Mouse (Mus musculus): ENCODE results near the gene Rgs10. TPM values are rescaled to one million over a fixed set of nuclear protein-coding genes. Genes with fewer than 3 reads are reported as not detected.

The Rgs10 gene
- polyA plus RNA-seq, 1 experiment, result 9.0 TPM

DNA sequence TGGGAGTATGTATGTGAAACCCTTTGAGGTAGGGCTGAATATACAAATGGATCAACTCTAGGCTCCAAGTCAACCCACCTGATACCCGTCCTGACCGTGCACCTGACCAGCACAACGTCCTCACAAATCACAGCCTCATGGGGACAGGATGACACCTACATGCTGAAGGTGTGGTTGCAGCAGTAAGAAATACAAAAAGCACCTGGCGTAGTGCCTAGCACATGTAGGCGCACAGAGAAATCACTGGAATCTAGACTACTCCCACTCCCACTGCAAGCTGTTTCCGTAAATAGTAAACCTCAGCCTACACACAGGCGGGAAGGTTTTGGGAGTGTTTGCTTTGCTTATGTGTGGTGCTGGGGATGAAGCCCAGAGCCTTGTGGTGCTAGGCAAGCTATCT is 3.1 kb upstream of the Rgs10 start:
- WGBS, result 71% methylated on average over 7 of the region's 7 CpGs
- H3K27ac ChIP-seq (ENCODE audit: insufficient read depth, low read depth, low read length), result no peak overlapping the region

DNA sequence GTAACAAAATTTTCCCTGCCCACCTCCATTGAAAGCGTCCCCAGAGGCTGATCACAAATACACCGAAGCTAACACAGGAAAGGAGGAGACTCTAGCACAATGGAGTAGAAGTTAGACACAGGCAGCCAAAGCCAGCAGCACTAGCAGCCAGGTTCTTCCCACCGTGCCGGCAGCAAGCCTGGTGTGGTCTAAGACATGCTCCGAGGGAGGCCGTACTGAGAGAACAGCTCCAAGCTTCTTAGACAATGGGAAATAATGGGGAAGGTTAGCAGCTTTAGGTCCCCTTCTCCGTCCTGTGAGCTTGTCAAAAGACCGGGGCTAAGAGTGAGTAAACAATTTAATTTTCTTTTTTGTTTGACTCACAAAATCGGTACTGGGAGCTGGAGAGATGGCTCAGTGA is 1.1 kb upstream of the Rgs10 start:
- H3K4me1 ChIP-seq (ENCODE audit: control insufficient read depth, insufficient read depth, insufficient read length, low read length), result no peaks in the 10 kb centered on the region
- WGBS, result 39% methylated on average over 9 of the region's 9 CpGs
- TF ChIP-seq CTCF (IDR thresholded peaks at IDR 0.05; ENCODE audit: extremely low read depth, insufficient read length, insufficient replicate concordance, low read depth, low read length) (no peak), POLR2A (IDR thresholded peaks at IDR 0.05; ENCODE audit: low read depth, low read length) (no peak)
- H3K27me3 ChIP-seq (ENCODE audit: control insufficient read depth, insufficient read depth, low read length), result peaks cover 28% of the 10 kb centered on the region
- no peaks in the 10 kb centered on the region for H3K36me3 ChIP-seq (ENCODE audit: control insufficient read depth, insufficient read depth, low read length)
- no peak overlapping the region for H3K4me3 ChIP-seq (ENCODE audit: low read depth, low read length)
- H3K27ac ChIP-seq (ENCODE audit: insufficient read depth, low read depth, low read length), result no peak overlapping the region

More for the DNA sequence above, 3.1 kb upstream of the Rgs10 start:
- H3K36me3 ChIP-seq (ENCODE audit: control insufficient read depth, insufficient read depth, low read length), result no peaks in the 10 kb centered on the region
- H3K27me3 ChIP-seq (ENCODE audit: control insufficient read depth, insufficient read depth, low read length), result peaks cover 26% of the 10 kb centered on the region
- H3K4me1 ChIP-seq (ENCODE audit: control insufficient read depth, insufficient read depth, insufficient read length, low read length), result no peaks in the 10 kb centered on the region
- H3K4me3 ChIP-seq (ENCODE audit: low read depth, low read length), result no peak overlapping the region
- no peak for TF ChIP-seq CTCF (IDR thresholded peaks at IDR 0.05; ENCODE audit: extremely low read depth, insufficient read length, insufficient replicate concordance, low read depth, low read length)
- TF ChIP-seq POLR2A (IDR thresholded peaks at IDR 0.05; ENCODE audit: low read depth, low read length), result no peak

DNA sequence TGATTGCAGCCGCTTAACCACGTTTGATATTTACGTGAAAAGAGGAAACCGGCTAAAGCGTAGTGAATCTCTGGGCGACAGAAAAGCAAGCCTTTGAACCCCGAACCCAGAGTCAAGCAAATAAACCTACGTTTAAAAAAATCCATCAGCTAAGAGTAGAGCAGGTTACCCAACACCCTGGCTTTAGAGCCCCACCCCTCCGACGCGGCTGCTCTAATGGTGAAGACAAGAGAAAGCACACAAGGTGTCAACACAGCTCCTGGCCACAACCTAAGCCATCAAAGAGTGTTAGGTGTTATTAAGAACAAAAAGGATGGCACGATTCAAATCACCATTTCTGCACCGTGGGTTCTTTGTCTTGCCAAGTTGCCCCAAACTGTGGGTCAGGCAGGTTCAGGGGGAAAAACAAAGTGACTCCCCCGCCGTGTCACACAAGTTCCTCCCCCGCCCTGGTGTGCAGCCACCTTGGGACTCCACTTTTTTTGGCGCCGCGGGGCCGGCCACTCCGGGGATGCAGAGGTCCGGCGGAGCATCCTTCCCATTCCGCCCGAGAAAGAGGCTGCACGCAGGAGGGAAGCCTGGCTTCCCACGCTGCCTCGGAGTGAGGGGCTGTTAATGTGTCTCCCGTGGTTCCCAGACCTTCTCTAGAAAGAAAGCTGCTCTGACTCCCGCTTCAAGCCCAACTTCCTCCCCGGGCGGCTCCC is 1.2 kb downstream of the Rgs10 start:
- Histone ChIP-seq H3K36me3 (ENCODE audit: control insufficient read depth, insufficient read depth, low read length) (no peaks in the 10 kb centered on the region), H3K4me1 (ENCODE audit: control insufficient read depth, insufficient read depth, insufficient read length, low read length) (no peaks in the 10 kb centered on the region), H3K4me3 (ENCODE audit: low read depth, low read length) (peak overlapping the region; percentile 79), H3K27me3 (ENCODE audit: control insufficient read depth, insufficient read depth, low read length) (peaks cover 28% of the 10 kb centered on the region), H3K27ac (ENCODE audit: insufficient read depth, low read depth, low read length) (no peak overlapping the region)
- 3% methylated on average over 32 of the region's 32 CpGs for WGBS
- TF ChIP-seq POLR2A (IDR thresholded peaks at IDR 0.05; ENCODE audit: low read depth, low read length) (no peak), CTCF (IDR thresholded peaks at IDR 0.05; ENCODE audit: extremely low read depth, insufficient read length, insufficient replicate concordance, low read depth, low read length) (no peak)

DNA sequence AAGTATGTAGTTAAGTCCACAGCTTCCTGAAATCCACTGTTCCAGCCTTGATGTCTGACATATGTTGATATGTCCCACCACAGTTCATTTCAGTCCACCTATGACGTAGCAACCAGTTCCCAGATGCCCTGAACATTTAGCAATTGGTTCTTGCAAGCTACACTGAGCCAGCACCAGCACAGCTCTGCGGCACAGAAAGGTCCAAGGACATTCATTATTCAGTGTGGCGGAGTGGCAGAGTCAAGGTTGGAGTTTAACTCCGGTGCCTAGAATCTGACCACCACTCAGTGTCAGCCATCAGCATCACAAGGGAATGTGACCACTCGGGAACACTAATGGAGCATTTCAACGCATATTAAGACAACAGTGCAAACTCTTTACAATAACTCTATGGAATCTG is 1.9 kb downstream of the Rgs10 start:
- no peak overlapping the region for H3K4me3 ChIP-seq (ENCODE audit: low read depth, low read length)
- TF ChIP-seq POLR2A (IDR thresholded peaks at IDR 0.05; ENCODE audit: low read depth, low read length), result no peak
- no peak for TF ChIP-seq CTCF (IDR thresholded peaks at IDR 0.05; ENCODE audit: extremely low read depth, insufficient read length, insufficient replicate concordance, low read depth, low read length)
- WGBS, result 60% methylated on average over 6 of the region's 6 CpGs
- no peak overlapping the region for H3K27ac ChIP-seq (ENCODE audit: insufficient read depth, low read depth, low read length)
- no peaks in the 10 kb centered on the region for H3K36me3 ChIP-seq (ENCODE audit: control insufficient read depth, insufficient read depth, low read length)
- peaks cover 28% of the 10 kb centered on the region for H3K27me3 ChIP-seq (ENCODE audit: control insufficient read depth, insufficient read depth, low read length)
- H3K4me1 ChIP-seq (ENCODE audit: control insufficient read depth, insufficient read depth, insufficient read length, low read length), result no peaks in the 10 kb centered on the region

DNA sequence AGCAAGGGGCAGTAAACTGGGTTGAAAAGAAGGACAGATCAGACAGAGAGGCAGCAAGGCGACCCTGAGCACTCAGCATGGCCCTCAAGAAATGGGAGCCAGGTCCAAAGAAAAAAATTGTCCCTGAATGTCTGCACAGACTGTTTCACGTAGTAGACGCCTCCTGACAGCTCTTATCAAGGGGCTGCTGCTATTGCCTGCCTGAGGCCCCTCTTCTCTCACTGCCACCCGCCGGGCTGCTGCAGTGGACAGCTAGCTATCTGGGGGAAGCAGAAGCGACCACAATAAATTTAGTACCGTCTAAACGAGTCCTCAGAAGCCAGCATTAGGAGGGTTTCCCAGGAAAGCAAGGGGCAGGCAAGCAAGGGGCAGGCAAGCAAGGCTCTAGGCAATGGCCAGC is 4.1 kb downstream of the Rgs10 start:
- H3K36me3 ChIP-seq (ENCODE audit: control insufficient read depth, insufficient read depth, low read length), result no peaks in the 10 kb centered on the region
- peaks cover 22% of the 10 kb centered on the region for H3K27me3 ChIP-seq (ENCODE audit: control insufficient read depth, insufficient read depth, low read length)
- no peak overlapping the region for H3K4me3 ChIP-seq (ENCODE audit: low read depth, low read length)
- H3K4me1 ChIP-seq (ENCODE audit: control insufficient read depth, insufficient read depth, insufficient read length, low read length), result no peaks in the 10 kb centered on the region
- WGBS, result 33% methylated on average over 8 of the region's 8 CpGs
- no peak for TF ChIP-seq CTCF (IDR thresholded peaks at IDR 0.05; ENCODE audit: extremely low read depth, insufficient read length, insufficient replicate concordance, low read depth, low read length)
- no peak for TF ChIP-seq POLR2A (IDR thresholded peaks at IDR 0.05; ENCODE audit: low read depth, low read length)
- no peak overlapping the region for H3K27ac ChIP-seq (ENCODE audit: insufficient read depth, low read depth, low read length)

DNA sequence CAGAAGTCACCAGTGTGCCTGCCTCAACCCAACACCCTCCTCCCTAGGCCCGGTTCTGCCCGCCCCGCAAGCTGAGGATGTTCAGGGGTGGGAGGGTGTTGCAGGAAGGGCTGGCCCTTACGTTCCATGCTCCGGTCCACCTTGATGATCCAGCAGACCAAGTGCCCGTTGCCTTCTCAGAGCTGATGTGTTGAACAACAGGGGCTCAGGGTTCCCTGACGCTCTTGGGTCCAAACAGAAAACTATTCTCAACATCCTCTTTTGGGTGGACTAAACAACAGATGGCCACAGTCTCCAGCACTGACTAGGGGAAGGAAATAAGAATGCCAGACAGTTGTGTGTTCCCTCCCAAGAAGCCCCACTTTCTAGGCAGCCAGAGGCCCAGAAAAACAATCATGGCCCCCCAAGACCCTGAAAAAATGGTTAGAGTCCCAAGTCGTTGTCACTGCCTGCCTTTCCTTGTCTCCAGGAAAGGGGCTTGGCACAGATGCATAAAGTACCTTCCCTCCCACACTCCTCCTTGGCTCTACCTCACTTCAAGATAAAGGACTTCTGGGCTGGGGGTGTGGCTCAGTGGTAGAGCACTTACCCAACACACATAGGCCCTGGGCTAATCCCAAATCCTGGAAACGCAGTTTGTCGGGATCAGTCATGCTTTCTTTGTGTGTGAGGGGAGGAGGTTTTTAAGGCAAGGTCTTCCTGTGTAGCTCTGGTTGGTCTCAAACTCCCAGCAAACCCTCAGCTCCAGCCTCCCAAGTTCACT is 6.3 kb downstream of the Rgs10 start:
- peak overlapping the region; percentile 46 for H3K4me3 ChIP-seq (ENCODE audit: low read depth, low read length)
- H3K27me3 ChIP-seq (ENCODE audit: control insufficient read depth, insufficient read depth, low read length), result peaks cover 4% of the 10 kb centered on the region; the same call in 1 of the 2 replicates
- no peaks in the 10 kb centered on the region for H3K36me3 ChIP-seq (ENCODE audit: control insufficient read depth, insufficient read depth, low read length)
- H3K4me1 ChIP-seq (ENCODE audit: control insufficient read depth, insufficient read depth, insufficient read length, low read length), result no peaks in the 10 kb centered on the region
- peak overlapping the region; percentile 16 for H3K27ac ChIP-seq (ENCODE audit: insufficient read depth, low read depth, low read length)
- WGBS, result 64% methylated on average over 10 of the region's 10 CpGs
- TF ChIP-seq CTCF (IDR thresholded peaks at IDR 0.05; ENCODE audit: extremely low read depth, insufficient read length, insufficient replicate concordance, low read depth, low read length) (no peak), POLR2A (IDR thresholded peaks at IDR 0.05; ENCODE audit: low read depth, low read length) (no peak)

DNA sequence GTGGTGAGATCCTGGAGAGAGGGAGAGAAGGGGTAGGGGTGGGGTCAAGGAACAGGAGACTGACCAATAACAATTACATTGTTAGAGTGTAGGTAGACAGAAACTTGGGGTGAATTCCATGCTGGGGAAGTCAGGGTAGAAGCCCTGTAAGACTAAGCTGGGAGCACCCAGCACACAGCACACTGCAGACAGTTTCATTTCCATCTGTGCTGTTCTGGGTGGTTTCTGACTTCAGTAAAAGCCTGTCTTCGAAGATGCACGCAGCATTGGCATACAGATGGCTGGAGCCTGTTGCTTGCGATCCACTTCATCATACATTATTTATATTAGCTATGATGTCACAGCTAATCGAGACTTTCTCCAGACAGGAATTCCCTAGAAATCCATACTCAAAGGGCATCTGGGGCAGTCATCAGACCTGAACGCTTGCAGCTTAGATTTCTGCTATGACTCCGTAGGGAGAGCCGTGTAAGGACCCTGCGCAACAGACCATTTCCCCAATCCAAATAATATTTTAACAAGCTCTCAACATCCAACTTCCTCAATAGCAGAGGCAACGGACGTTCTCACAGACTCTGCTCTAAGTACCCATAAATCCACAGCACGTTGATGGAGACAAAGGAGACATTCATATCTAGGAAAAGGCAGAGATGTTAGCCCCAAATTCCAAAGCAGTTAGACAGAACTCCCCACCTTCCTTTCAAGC is 7.7 kb downstream of the Rgs10 start:
- WGBS, result 61% methylated on average over 11 of the region's 11 CpGs
- Histone ChIP-seq H3K4me3 (ENCODE audit: low read depth, low read length) (no peak overlapping the region), H3K27me3 (ENCODE audit: control insufficient read depth, insufficient read depth, low read length) (peaks cover 1% of the 10 kb centered on the region; the same call in 1 of the 2 replicates), H3K4me1 (ENCODE audit: control insufficient read depth, insufficient read depth, insufficient read length, low read length) (no peaks in the 10 kb centered on the region), H3K27ac (ENCODE audit: insufficient read depth, low read depth, low read length) (no peak overlapping the region; the same call in 1 of the 2 replicates), H3K36me3 (ENCODE audit: control insufficient read depth, insufficient read depth, low read length) (no peaks in the 10 kb centered on the region)
- TF ChIP-seq POLR2A (IDR thresholded peaks at IDR 0.05; ENCODE audit: low read depth, low read length) (no peak), CTCF (IDR thresholded peaks at IDR 0.05; ENCODE audit: extremely low read depth, insufficient read length, insufficient replicate concordance, low read depth, low read length) (no peak)
